Mouse (Mus musculus) heart, embryonic 14.5 days (tissue): ENCODE measurements around the gene Krt8. TPM values are rescaled to one million over a fixed set of nuclear protein-coding genes. Genes with fewer than 3 reads are reported as not detected.

Experiments used
- ATAC-seq: fragments of 200-750 bp; cut with Nextera tagmentation; 2 replicates; pipeline ENCODE4 v1.8.0; 2017; ENCODE audit warnings: low read depth, moderate TSS enrichment; ENCODE audit not compliant: insufficient number of reproducible peaks, insufficient read depth, low FRiP score
- H3K27ac ChIP-seq, 2 experiments: fragments of 200-500 bp in 1 of 2; fragments of 300-500 bp in 1 of 2; sonication (generic) in 1 of 2; replicated peaks in 1 of 2; 2 replicates each; pipeline ENCODE4 v1.5.1; 2012 to 2014; ENCODE audit warnings: low read depth in 2 of 2, low read length in 2 of 2, control low read depth in 1 of 2, mild to moderate bottlenecking in 1 of 2, mixed read lengths in 1 of 2; ENCODE audit not compliant: control insufficient read depth in 1 of 2, insufficient read depth in 1 of 2
- H3K27me3 ChIP-seq: fragments of 300-500 bp; sonication (generic); 2 replicates; pipeline ENCODE4 v1.6.1; 2014; ENCODE audit warnings: mild to moderate bottlenecking, low read length, control low read depth; ENCODE audit not compliant: control insufficient read depth, insufficient read depth
- H3K36me3 ChIP-seq: fragments of 300-500 bp; sonication (generic); 2 replicates; pipeline ENCODE4 v1.6.1; 2014; ENCODE audit warnings: mild to moderate bottlenecking, control low read depth, low read length, mixed read lengths; ENCODE audit not compliant: control insufficient read depth, insufficient read depth
- H3K4me1 ChIP-seq, 2 experiments: fragments of 200-500 bp in 1 of 2; fragments of 300-500 bp in 1 of 2; sonication (generic) in 1 of 2; 2 replicates each; pipeline ENCODE4 v1.6.1; 2012 to 2014; ENCODE audit warnings: low read length in 2 of 2, control low read depth in 1 of 2, mixed read lengths in 1 of 2; ENCODE audit not compliant: control insufficient read depth in 2 of 2, insufficient read depth in 2 of 2
- H3K4me2 ChIP-seq: fragments of 300-500 bp; sonication (generic); 2 replicates; pipeline ENCODE4 v1.6.1; 2014; ENCODE audit warnings: mild to moderate bottlenecking, low read length
- H3K4me3 ChIP-seq, 2 experiments: fragments of 200-500 bp in 1 of 2; fragments of 300-500 bp in 1 of 2; sonication (generic) in 1 of 2; 2 replicates each; pipeline ENCODE4 v1.5.1; 2012 to 2014; ENCODE audit warnings: low read length in 2 of 2, mild to moderate bottlenecking in 2 of 2, control low read depth in 1 of 2, low read depth in 1 of 2, moderate library complexity in 1 of 2; ENCODE audit not compliant: control insufficient read depth in 1 of 2, insufficient read depth in 1 of 2
- H3K9ac ChIP-seq: fragments of 300-500 bp; sonication (generic); 2 replicates; pipeline ENCODE4 v1.6.1; 2014; ENCODE audit warnings: mild to moderate bottlenecking, low read length
- H3K9me3 ChIP-seq: fragments of 300-500 bp; sonication (generic); 2 replicates; pipeline ENCODE4 v1.6.1; 2016; ENCODE audit warnings: low read length, control low read depth; ENCODE audit not compliant: control insufficient read depth
- WGBS: fragments of 180-500 bp; shearing (Covaris S2); extraction: QIAGEN DNeasy Blood & Tissue Kit; methylation state at CpG from one replicate; pipeline ENCODE4 v1.1.7; 2014; 5-methylcytosine and 5-hydroxymethylcytosine counted together
- polyA plus RNA-seq: library from polyadenylated mRNA; unstranded; fragments of >200 nt; fragmentation: Nextera tagmentation; extraction: Ambion mirVana; gene quantifications from 2 replicates; pipeline ENCODE4 v1.2.1, GENCODE M21; 2014

The Krt8 gene
- polyA plus RNA-seq, 1 experiment from 2014 or later = 11.9 TPM

DNA sequence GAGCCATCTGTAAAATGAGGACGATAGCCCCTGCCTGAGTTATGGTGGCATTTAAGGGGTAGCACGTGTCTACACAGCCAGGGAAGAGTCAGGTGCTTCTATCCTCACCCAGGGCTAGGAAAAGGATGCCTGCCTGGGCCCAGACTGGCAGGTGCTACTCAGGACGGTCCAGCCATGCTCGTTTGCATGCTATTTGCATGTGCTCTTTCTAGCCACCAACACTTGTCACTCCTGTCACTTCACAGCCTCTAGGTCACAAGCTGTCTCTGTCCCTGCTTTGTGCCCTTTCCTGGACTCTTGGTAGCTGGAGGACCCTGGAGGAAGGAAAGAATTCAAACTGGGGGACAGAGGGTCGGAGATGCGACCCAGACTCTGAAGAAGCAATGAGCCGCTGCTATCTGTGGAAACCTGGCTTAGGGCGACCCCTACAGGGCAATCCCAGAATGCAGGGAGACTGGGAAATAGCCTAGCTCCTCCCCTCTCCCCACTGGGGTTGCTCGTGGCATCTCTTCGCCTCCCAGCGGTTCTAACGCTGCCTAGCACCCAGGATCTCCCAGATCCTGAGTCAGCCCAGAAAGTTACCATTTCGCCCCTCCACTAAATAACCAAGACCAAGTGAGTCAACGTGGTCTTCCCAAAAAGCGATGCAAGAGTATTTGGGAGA, 30.7 kb downstream of the Krt8 start:
- Histone ChIP-seq H3K27ac (no peak overlapping the region), H3K9ac (no peak overlapping the region), H3K4me1 (peaks cover 17 to 18% of the 10 kb centered on the region in 2 experiments), H3K9me3 (no peaks in the 10 kb centered on the region), H3K4me2 (no peak overlapping the region), H3K36me3 (no peaks in the 10 kb centered on the region), H3K27me3 (no peaks in the 10 kb centered on the region; the same call in 1 of the 2 replicates), H3K4me3 (no peak overlapping the region)
- no peak for ATAC-seq
- 12% methylated on average over 15 of the region's 15 CpGs for WGBS

- Histone ChIP-seq H3K4me3 (no peak overlapping the region), H3K36me3 (no peaks in the 10 kb centered on the region), H3K27me3 (no peaks in the 10 kb centered on the region; the same call in 1 of the 2 replicates), H3K4me1 (peaks cover 0 to 3% of the 10 kb centered on the region in 2 experiments; a peak in 1 of 4 replicates), H3K9me3 (no peaks in the 10 kb centered on the region), H3K27ac (no peak overlapping the region), H3K4me2 (no peak overlapping the region), H3K9ac (no peak overlapping the region)
- WGBS = 5% methylated on average over 3 of the region's 6 CpGs
- ATAC-seq = no peak
Measured at GRCm38 (mm10) chr15:101970536-101970935, 33.7 kb downstream of the Krt8 start.

- Histone ChIP-seq H3K27ac (no peak overlapping the region), H3K9ac (no peak overlapping the region), H3K36me3 (no peaks in the 10 kb centered on the region), H3K4me2 (no peak overlapping the region), H3K4me3 (no peak overlapping the region), H3K9me3 (no peaks in the 10 kb centered on the region), H3K4me1 (no peaks in the 10 kb centered on the region), H3K27me3 (no peaks in the 10 kb centered on the region)
- 60% methylated on average over 8 of the region's 8 CpGs for WGBS
- ATAC-seq = no peak
Measured at GRCm38 (mm10) chr15:101966808-101967207, 37.5 kb downstream of the Krt8 start.

- no peak for ATAC-seq
- Histone ChIP-seq H3K9ac (no peak overlapping the region), H3K9me3 (no peaks in the 10 kb centered on the region), H3K27ac (no peak overlapping the region), H3K4me1 (no peaks in the 10 kb centered on the region), H3K4me2 (no peak overlapping the region), H3K27me3 (peaks cover 3% of the 10 kb centered on the region; the same call in 1 of the 2 replicates), H3K4me3 (no peak overlapping the region), H3K36me3 (no peaks in the 10 kb centered on the region)
- WGBS = 81% methylated on average over 3 of the region's 3 CpGs
Measured at GRCm38 (mm10) chr15:101958891-101959290, 45.4 kb downstream of the Krt8 start.

DNA sequence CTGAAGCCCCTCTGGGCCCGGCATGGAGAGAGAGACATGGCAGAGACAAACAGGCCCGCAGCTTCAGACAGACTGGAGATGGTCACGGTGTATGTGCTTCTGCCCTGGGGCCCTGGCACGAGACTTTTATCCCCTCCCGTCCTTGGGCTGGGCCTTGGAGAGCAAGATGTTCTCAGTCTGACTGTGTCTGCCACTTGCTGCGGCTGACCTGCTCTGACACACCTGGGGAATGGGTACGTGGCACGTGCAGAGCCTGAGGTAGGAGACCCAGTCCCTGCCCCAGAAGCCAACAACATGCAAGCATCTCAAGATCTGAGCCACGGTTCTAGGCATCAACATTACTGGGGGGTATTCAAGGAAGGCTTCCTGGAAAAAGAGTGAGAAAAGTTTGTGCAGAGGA, 50.1 kb downstream of the Krt8 start, which contains the start of gene Krt78:
Gene Krt78 (minus strand): TSS at position 101 of the 400 bp plus-strand sequence.
- 78% methylated on average over 9 of the region's 9 CpGs for WGBS
- no peak within 1 kb of the TSS for H3K27ac ChIP-seq
- ATAC-seq = no peak
- no peak within 1 kb of the TSS for H3K4me2 ChIP-seq
- H3K9me3 ChIP-seq = no peaks in the 10 kb centered on the region
- no peaks in the 10 kb centered on the region for H3K4me1 ChIP-seq
- no peak within 1 kb of the TSS for H3K4me3 ChIP-seq
- no peak within 1 kb of the TSS for H3K9ac ChIP-seq
- H3K36me3 ChIP-seq = no peaks in the 10 kb centered on the region
- H3K27me3 ChIP-seq = peaks cover 3% of the 10 kb centered on the region; the same call in 1 of the 2 replicates

GRCm38 (mm10) chr15:101952733-101953474, 51.4 kb downstream of the Krt8 start:
- no peak overlapping the region for H3K4me3 ChIP-seq
- no peak overlapping the region for H3K4me2 ChIP-seq
- H3K9ac ChIP-seq = no peak overlapping the region
- H3K36me3 ChIP-seq = no peaks in the 10 kb centered on the region
- 76% methylated on average over 7 of the region's 7 CpGs for WGBS
- H3K27me3 ChIP-seq = peaks cover 3% of the 10 kb centered on the region; the same call in 1 of the 2 replicates
- ATAC-seq = no peak
- no peaks in the 10 kb centered on the region for H3K4me1 ChIP-seq
- H3K27ac ChIP-seq = no peak overlapping the region
- H3K9me3 ChIP-seq = no peaks in the 10 kb centered on the region
